Mouse (Mus musculus) lung, postnatal 14 days (tissue): ENCODE measurements around the gene Vps13d.

Experiments used
- DNase-seq: peaks from one replicate; pipeline ENCODE4 v3.0.0; 2021

Vps13d gene

DNA sequence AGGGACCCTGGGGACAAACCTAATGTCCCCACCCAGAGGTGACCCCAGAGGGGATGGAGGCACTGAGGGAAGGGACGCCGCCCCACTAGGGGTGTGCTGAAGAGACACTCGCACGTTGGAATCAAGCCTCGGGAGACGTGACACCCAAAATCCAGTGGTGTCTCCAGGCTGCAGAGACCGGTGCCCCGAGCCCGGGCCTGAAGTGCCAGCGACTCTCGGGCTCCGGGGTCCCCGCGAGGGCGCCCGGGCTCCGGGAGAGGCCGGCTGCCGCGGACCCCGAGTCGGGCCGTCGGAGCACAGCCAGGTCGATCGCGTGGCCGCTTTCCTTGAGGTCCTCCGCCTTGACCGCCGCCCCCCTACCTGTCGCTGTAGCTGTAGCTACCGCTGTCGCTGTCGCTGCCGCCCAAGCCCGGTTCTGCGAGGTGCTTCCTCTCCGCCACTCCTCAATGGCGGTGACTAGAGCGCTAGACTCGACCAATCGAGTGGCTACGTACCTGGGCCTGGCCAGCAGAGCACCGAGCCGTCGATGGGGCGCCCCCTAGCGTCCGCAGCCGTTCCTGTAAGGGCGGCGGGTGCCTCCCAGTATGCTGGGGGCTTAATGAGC, at the start of gene Vps13d:
Gene Vps13d, minus strand, starts transcription at position 447 of the 604 bp plus-strand sequence.
- DNase-seq, result peak; percentile 95

DNA sequence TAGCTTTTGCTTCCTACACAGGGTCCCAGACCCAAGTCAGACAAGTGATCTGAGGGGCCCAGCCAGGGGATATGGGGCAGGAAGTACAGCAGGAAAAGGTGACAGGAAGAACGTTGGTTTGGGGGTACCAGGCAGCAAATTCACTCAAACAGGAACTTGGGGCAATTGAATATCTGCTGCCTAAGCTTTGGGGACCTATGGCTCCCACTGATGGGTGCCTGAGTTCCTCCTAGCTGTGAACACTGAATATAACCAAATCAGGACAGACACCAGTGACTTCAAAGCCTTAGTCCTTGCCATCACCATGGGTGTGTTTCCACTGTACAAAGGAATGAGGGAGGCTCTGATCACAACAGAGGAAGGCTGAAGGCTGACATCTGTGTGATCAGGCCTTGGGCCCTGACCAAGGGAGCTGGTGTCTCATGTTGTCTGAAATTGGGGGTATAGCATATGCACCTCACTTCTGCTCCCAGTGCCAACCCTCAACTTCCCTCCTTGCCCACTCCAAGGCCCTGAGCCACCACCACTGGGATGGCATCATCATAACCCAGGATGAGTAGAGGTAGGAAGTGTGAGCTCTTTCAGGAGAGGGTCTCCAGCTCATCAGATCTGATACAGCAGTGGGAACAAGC, 48.0 kb upstream of the Vps13d start:
- no peak for DNase-seq

DNA sequence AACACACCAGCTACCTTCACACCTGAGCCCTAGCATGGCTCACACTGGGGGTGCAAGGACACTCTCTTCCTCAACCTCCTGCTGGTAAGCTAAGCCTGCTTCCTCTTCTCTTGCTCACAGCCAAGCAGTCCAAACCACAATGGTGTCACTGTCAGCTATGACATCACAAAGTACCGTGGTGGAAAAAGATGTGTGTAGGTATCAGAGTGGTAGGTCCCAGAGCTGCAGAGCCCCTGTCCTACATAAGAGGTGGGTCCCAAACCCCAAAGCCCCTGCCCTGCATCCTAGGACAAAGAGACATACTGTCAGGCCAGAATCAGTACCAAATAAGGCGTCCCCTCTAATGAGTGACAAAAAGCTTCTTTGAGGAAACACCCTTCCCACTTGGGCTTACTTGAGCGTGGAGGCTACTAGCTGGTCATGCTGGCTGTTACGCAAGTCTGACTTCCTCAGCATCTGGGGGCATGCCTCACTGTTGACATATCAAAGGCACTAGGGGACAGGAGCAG, 46.0 kb upstream of the Vps13d start:
- DNase-seq, result peak; percentile 51

DNA sequence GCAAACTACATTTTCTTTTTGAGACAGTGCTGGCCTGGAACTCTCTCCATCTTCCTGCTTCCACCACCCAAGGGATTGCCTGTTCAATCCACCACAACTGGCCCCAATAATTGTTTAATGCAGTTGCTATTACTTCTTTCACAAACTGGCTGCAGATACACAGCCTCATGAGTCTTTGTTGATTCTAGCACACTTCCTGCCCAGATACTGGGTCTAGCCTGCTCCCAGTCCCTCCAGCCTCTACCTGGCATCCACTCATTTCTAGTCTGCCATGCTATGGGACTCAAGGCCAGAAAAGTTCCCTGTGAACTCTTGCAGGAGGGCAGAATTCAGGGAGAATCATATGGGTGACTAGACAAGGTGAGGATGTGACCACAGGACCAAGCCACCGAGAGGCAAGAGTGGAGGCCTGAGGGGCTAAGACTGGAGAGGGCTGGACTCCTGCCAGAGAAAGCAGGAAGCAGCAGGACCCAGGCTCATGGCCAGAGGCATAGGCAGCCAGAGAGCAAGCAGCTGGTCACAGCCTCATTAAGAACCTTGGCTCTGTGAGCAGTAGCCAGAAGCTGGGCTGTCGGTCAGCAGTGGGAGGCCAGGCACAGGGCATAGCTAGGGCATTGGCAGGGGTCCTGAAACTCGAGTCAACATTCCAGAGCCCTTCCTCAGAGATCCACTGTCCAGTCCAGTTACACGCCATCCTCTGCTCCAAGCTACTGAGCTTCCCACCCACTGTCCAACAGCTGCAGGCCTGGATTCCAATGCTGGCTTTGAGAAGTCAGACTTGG, 44.4 kb upstream of the Vps13d start:
- peak; percentile 72 for DNase-seq

DNA sequence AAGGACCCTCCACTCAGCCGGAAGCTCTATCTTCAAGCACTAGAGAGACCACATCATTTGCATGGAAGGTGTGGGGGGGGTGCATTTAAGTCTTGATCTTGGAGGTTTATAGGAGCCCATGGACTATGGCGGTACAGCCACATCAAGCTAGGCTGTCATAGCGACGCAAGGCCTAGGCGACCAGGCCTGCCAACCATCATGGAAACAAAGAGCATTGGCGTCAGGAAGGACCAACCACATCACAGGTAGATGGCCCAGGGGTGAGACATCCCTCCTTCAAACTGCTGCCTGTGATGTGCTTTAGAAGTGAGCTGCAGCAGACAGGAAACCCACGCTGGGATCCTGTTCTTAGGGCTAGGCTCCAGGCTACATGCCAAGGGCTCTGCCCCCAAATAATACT, 41.2 kb upstream of the Vps13d start:
- DNase-seq, result no peak

DNA sequence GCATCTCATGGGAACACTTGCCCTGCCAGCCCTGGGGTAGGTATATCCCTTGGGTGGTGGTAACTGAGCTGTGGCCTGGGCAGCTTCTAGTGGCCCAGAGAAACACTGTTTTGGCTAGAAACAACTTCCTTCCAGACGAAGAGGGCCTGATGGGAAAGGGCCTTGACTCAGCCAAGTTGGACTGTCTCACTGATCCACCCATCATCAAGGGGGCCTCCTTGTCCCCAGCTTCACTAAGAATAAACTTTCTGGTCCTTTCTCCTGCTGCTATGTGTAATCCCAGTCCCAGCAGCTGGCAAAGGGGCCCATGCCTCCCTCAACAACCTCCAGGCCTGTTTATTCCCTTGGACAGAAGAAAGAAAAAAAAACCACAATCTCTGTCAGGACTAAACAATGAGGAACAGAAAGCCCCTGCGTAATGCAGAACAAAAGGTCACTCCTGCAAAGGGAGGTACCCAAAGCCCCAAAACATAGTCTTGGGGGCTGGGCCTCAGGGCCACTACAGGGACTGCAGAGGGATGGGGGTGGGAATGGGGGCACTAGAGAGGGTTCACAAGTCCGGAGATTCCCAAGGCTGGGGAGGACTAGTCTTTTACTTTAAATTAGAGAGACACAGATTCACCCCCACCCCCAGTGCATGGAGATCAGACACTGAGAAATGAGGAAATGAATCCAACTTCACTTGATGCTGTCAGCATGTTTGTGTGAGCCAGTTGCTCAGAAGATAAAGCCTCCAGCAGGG, 38.9 kb upstream of the Vps13d start:
- DNase-seq, result peak; percentile 36

DNA sequence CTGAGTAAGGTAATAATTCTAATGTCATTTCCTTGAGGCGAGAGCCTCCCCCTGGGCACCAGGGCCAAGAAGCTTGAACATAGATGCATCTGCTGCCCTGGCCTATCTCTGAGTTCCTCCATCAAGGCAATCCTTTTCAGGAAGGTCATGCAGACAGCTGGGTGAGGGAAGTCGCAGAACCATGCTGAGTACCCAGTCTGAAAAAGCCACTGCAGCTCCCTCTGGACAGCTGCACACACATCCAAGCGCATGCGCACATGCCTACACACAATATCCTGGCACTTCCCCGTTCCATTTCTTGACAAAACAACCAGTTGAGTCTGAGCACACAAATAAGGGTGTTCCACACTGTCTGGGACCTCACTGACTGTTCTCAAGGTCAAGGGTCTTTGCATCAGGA, 36.9 kb upstream of the Vps13d start:
- DNase-seq, result no peak

DNA sequence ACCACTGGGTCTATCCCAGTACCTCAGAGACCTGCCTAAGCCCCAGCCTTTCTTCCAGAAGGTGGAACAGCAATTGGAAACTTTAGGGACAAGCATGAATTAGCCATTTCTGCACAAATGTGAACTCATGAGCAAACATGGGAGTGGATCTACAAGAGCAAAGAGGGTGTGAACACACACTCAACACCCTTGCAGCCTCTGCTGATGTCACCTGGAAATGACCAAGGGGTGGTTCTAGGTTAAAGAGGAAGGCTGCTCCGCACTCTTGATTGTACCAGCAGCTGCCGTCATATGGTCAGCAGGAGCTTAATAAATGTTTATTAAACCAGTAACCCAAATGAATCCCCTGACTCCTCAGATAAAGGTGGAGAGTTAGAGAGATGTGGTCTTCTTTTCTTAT, 35.8 kb upstream of the Vps13d start:
- DNase-seq, result no peak

DNA sequence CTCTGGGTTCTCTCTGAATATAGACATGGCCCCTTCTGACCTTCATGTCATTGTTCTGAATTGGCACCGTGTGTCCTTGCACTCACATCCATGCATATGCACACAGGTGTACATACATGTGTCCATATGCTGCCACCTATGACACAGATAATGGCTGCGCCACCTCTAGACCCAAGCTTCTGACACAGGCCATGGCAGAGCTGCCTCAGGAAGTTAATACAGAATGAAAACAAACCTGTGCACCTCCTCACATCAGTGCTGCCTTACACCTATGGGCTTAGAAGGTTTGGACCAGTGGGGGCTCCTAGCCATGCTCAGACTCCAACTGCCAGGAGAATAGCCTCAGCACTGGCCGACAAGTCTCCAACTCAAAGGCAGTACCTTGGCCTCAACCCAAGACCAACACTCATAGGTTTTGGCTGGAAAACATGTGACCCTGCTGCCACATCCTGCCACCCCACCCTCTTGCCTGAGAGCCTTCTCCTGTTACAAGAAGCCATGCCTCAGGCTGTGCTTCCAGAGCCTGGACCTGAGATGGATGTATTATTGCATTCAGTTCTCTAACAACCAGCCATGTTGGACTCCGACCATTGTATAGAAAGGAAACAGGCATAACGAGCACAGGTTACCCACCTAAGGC, 34.8 kb upstream of the Vps13d start:
- peak; percentile 40 for DNase-seq

DNA sequence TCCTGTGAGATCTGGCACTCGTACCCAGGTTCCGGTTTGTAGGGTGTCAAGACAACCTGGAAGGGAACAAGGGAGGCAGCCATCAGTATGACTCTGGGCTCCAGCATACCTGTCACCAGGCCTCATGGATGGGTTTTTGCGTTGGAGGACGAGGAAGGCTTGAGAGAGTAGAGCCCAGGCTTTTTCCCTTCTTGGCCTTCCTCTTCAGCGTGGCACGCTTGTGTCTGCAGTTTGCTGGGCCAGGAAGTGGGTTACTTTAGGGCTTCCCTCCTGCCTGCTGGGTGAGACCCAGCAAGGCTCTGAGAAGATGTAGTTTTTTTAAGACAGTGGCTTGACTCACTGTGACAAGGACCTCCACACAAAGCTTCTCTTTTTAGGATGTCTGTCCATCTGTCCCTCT, 34.2 kb upstream of the Vps13d start:
- no peak for DNase-seq

DNA sequence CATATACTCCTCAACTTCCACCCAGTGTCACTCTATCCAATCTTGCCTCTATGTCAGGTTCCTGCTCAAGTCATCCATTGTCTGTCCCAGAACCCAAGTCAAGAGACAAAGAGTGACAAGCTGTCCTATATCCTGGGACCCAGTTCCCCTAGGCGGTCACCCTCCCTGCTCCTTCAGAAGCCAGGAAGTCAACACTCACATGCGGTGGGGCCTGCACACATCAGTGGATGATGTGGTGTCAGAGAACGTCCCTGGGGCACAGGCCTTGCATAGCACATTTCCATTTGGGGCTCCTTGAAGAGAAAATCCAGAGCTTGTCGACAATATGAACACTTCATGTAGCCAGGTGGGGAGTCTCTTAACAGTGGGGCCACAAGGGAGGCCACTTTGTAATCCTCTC, 29.8 kb upstream of the Vps13d start:
- DNase-seq, result no peak

DNA sequence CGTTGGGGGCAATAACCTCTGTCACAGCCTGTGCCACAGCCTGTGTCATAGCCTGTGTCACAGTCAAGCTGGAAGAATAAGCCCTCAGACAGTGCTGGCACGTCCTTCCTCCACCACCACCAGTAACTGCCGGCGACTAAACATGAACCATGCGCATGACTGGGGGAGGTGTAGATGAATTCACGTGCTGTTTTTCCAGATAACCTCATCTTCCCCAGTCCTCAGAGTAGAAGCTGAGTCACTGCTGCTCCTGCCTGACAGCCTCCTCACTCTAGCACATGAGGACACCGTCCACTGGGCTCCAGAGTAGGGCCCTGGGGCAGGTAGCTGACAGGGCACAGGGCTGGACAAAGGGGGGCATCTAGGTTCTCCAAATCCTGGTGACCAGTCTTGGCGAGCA, 27.3 kb upstream of the Vps13d start:
- no peak for DNase-seq

DNA sequence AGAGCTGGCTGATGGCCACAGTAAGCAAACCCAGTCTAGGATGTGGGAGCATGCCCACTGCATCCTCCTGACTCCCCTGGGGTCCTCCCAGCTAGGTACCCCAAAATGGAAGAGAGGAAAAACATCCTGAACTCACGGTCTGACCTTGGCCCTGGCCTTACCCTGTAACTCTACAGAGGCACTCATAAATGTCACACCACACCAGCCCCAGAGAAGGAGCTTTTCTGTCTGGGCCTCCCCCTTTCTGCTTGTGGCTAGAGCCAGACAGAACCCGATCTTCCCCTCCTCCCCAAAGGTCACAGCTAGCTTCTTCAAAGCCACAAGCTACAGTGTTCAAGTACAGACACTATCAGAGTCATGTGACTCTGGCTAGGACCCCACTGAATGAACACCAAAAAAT, 26.6 kb upstream of the Vps13d start:
- DNase-seq, result no peak

DNA sequence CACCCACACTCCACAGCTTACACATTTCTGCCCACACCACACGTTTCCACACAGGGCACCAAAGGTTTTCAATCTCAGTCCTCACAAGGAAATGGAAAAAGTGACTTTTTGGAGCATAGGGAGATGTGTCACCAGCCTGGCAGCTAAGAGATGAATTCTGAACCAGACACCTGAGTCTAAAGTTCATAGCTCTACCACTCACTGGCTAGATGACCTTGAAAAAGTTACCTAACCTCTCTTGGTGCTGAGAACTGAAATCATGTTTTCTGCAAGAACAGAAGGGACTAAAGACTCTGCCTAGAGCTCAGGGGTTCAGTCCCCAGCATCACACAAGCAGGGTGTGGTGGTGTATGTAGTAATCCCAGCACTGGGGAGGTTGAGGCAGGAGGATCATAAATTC, 25.2 kb upstream of the Vps13d start:
- no peak for DNase-seq

DNA sequence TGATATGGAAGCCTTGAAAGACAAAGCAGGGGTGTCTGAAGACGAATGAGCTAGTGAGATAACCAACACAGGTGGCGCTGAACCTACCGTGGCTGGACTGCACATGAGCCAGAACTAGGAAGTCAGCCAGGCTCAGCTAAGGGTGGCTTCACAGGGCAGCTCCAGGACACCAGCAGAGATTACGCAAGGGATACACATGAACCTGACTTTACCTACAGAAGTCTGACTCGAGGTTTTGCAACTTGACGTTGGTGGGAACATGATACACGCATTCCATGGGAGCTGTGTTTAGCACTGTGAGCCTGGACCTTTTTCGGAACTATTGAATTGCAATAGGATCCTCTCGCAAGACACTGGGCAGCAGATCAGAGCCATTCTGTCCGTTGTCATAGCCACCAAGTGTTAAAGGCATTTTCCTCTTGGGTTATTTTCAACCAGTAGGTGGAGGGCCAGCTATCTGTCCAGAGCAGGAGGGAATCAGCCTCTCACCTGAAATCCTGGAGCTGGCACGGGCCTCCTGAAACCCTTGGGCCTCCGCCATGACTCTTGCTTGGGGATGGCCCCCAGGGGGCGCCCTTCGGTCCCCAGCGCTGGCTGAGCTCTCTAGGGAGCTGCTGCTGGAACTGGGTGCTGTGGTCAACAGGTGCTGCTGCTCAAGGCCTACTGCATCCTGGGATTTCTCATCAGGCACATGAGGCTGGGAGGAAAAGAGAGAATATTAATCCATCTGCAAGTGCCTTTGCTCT, 24.6 kb upstream of the Vps13d start:
- DNase-seq, result peak; percentile 63

DNA sequence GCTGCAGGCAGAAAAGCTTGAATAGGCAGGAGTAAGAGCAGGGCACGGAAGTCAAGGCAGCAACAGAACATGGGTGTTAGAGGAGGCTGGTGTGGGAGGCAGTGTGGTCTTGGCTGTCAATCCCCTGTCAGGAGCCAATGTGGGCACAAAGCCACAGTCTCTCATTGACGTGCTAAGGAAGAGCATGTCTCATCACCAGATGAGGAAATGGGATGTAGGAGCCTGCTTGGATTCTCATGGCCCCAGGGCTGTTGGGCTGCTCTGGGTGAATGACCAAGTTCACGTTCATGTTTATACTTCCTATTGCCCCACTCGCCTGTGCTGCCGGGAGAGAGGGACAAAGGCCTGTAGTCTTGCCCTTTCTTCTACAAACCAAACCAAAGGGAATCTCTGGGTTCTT, 23.0 kb upstream of the Vps13d start:
- no peak for DNase-seq

DNA sequence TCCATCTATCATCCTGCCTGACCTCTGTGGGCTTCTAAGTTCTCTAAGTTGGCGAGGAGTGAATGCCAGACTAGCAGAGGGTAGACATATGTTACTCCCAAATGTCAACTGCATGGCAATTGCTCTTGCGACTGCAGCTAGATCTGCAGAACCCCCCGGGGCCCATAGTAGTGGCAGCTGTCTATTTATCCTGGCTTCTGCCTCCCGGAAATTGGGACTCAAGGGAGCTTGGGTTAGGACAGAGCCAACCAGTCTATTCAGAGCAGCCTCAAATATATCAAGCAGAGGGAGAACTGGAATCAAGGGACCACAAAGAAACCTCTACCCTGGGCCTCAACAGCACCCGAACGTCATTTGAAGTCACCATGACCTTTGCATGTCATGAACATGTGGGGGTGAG, 22.2 kb upstream of the Vps13d start:
- no peak for DNase-seq

DNA sequence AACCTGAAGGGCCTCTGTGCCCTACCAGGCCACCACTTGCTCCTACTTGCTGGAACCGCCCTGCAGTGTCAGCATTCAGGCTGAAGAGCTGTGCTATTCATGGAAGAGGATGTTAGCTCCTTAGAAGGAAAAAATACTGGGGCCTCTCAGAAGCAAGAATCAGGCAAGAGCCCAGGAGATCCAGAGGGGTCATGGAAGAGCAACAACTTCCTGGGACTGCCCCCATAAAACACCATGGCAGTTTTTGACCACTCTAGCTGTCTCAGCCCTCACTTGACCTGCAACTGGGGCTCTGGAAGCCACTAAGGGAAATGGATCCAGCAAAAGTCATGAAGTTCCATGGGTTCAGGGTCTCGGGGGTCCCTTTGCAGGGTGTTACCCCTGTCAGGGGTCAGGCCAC, 20.6 kb upstream of the Vps13d start:
- no peak for DNase-seq

DNA sequence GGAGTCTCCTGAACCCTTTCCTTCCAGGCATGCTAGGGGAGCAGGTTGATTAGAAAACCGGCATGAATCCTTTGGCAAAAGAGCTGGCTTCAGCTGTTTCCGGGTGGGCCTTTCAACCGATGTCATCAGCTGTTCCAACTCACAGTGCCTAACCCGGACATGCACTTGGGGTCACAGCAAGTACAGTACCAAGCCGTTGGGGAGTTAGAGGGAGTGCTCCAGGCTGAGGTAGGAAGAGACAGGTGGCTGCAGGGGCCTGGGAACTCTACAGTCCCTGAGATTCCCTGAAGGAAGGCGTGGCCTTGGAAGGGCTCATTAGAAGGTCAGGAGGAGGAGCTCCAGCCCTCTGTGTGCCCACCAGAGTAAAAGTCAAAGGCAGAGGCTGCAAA, 20.0 kb upstream of the Vps13d start:
- DNase-seq, result no peak

DNA sequence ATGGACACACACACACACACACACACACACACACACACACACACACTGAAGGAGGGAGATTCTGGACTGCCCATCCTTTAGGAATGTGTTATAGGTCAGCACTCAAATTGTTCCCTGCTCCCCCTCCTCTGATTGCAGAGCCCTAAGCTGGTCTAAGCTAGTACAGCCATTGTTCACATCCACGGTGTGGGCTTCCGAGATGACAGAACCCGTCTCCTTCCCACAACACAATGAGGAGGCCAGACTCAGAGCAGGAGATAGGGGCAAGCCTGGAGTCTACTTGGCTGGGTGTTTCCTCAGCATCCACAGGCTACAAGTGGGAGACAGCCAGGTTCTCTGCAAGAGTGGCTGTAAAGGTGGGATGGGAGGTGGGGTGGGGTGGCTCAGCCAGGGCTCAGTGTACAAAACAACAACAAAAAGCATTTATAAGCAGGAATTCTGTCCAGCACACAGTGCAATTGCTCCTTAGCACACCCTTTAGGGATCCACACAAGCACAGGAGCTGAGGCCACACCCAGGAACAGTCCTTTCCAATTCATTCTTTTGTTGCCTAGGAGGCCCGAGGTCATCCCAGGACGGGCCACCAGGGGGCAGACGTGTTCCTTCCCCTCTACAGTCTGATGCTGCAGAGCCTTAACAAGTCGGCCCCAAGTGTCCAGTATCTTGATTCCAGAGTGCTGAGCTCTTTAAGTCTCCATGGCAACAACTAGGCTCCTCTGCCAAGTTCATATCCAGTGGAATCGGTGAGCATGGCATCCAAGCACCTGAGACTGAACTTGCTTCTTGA, 19.4 kb upstream of the Vps13d start:
- peak; percentile 96 for DNase-seq

DNA sequence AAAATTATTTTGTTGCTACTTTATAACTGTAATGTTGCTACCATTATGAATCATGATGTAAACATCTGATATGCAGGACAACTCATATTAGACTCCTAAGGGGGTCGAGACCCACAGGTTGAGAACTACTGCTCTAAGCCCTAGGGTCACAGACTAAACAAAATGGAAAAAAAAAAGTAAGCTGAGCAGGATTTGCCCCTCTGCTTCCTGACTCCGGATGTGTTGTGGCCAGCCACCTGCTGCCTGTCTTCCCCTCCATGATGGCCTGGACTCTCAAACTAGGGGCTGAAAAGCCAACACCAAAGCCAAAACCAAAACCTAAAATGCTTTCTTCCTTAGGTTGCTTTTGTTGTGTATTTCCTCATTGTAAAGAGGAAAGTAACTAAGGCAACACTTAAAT, 16.3 kb upstream of the Vps13d start:
- no peak for DNase-seq
